13 mouse cellular contexts compared by ENCODE assay signal in the genomic region with DNA sequence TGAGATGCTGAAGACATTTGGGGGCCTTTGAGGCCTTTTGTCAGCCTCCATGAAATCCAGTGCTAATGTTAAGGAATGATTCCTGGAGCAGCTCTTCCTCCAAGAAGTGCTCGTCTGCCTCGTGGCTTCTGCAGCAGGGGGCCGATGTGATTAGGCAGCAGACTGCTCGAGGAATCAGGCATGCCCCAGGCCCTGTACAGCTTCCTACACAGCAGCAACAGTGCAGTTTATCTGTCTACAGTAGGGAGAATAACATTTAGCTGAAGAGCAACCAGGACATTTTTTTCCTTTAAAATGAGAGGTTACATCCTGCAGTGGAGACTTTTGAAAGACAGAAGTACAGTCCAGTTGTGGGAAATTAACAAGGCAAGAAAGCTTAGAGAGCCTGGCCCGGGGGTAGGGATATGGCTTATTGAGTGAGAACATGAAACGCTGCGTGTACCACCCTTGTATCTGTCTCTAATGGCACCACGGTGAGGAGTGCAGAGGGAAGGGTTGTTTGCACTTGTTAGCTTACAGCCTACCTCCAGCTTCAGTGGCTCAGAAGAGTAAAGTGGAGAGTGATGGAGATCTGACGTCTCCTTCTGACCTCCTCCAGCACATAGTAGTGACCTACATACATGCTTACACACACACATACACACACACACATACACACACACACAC.
"Had no signal": no experiment of that assay in that cellular context is flagged by ENCODE, and none has a peak within 500 bp of the region (broad histone marks: within the 10 kb centered on the region; RNA-seq: fewer than 3 reads in every experiment).

No protein-coding gene starts in this region.

- H3K36me3 ChIP-seq: limb, embryonic 12.5 days; liver, embryonic 13.5 days; lung, embryonic 15.5 days; neural tube, embryonic 13.5 days; stomach, embryonic 15.5 days had no signal

- H3K4me1 ChIP-seq: limb, embryonic 12.5 days; liver, embryonic 13.5 days; lung, embryonic 15.5 days; neural tube, embryonic 13.5 days; stomach, embryonic 15.5 days had no signal

- H3K9ac ChIP-seq: limb, embryonic 12.5 days; liver, embryonic 13.5 days; liver, postnatal 0 days; lung, embryonic 15.5 days; neural tube, embryonic 13.5 days; stomach, embryonic 15.5 days had no signal

- H3K27me3 ChIP-seq: limb, embryonic 12.5 days; liver, embryonic 13.5 days; lung, embryonic 15.5 days; neural tube, embryonic 13.5 days; stomach, embryonic 15.5 days had no signal

- ATAC-seq: intestine, postnatal 0 days; liver, postnatal 0 days had no signal

- H3K4me3 ChIP-seq: limb, embryonic 12.5 days; liver, embryonic 13.5 days; lung, embryonic 15.5 days; neural tube, embryonic 13.5 days; stomach, embryonic 15.5 days had no signal

- DNase-seq: kidney, adult 8-10 months; kidney, postnatal 25 days; liver; liver, embryonic 13.5 days; liver, postnatal 0 days; right cerebral cortex, postnatal 14 days; thymus, adult 2 months; thymus, postnatal 25 days had no signal

- H3K9me3 ChIP-seq: limb, embryonic 12.5 days; liver, embryonic 13.5 days; lung, embryonic 15.5 days; neural tube, embryonic 13.5 days; stomach, embryonic 15.5 days had no signal

- H3K27ac ChIP-seq: limb, embryonic 12.5 days; liver, embryonic 13.5 days; lung, embryonic 15.5 days; neural tube, embryonic 13.5 days; stomach, embryonic 15.5 days had no signal

- H3K4me2 ChIP-seq: limb, embryonic 12.5 days; liver, embryonic 13.5 days; lung, embryonic 15.5 days; neural tube, embryonic 13.5 days; stomach, embryonic 15.5 days had no signal
